9 mouse cellular contexts compared by ENCODE assay signal in genomic region chr13:59656975-59657388, GRCm38 (mm10). TPM values are rescaled to one million over a fixed set of nuclear protein-coding genes. Genes with fewer than 3 reads are reported as not detected.
DNase-seq lines count a peak whose midpoint lies in the region; ATAC-seq lines count a peak whose summit lies in the region.
"Had no signal": no experiment of that assay in that cellular context is flagged by ENCODE, and none has a peak within 500 bp of the region (broad histone marks: within the 10 kb centered on the region; RNA-seq: fewer than 3 reads in every experiment).

No protein-coding gene starts in this region.

- H3K4me3 ChIP-seq in heart, embryonic 10.5 days = no peak overlapping the region
- no peak overlapping the region for H3K4me3 ChIP-seq in hindbrain, embryonic 16.5 days (ENCODE audit: low read length)

- WGBS in heart, embryonic 10.5 days = 70% methylated on average over 4 of the region's 4 CpGs
- WGBS in hindbrain, embryonic 16.5 days = 10% methylated on average over 4 of the region's 4 CpGs

- peak; percentile 39 for DNase-seq in heart, adult 8-10 months (ENCODE audit: low spot score)
- no peak for DNase-seq in heart, embryonic 10.5 days (ENCODE audit: low spot score)
- DNase-seq in brain, adult 2 months (ENCODE audit: low read depth, low spot score) = peak; percentile 59
- DNase-seq in lung, postnatal 36 days = peak; percentile 50
- no peak for DNase-seq in urinary bladder, adult 18-20 months (ENCODE audit: low spot score in 2 of 2)
- no peak for DNase-seq in gastrocnemius, postnatal 4 days (ENCODE audit: low spot score in 2 of 2)
- no peak for DNase-seq in right cerebral cortex, adult 2 months (ENCODE audit: low spot score in 2 of 2)

- ATAC-seq in hindbrain, embryonic 16.5 days = peak; percentile 31; the same call in 1 of the 2 replicates

- peaks cover 34% of the 10 kb centered on the region for H3K4me1 ChIP-seq in heart, embryonic 10.5 days
- H3K4me1 ChIP-seq in hindbrain, embryonic 16.5 days (ENCODE audit: control insufficient read depth, insufficient read depth, low read depth, low read length) = peaks cover 14% of the 10 kb centered on the region

- H3K9me3 ChIP-seq in heart, embryonic 10.5 days = no peaks in the 10 kb centered on the region
- H3K9me3 ChIP-seq in hindbrain, embryonic 16.5 days (ENCODE audit: control insufficient read depth, low read length) = no peaks in the 10 kb centered on the region
- H3K9me3 ChIP-seq: G1E had no signal

- H3K27me3 ChIP-seq in heart, embryonic 10.5 days (ENCODE audit: insufficient read depth, poor library complexity, severe bottlenecking) = no peaks in the 10 kb centered on the region
- H3K27me3 ChIP-seq in hindbrain, embryonic 16.5 days (replicated peaks; ENCODE audit: control insufficient read depth, insufficient read depth, low read length) = no peaks in the 10 kb centered on the region

- H3K27ac ChIP-seq in heart, embryonic 10.5 days = no peak overlapping the region
- H3K27ac ChIP-seq in hindbrain, embryonic 16.5 days (ENCODE audit: low read depth, low read length) = peak overlapping the region; percentile 20; the same call in 1 of the 2 replicates

- no peak overlapping the region for H3K9ac ChIP-seq in hindbrain, embryonic 16.5 days (ENCODE audit: low read depth, low read length)

- H3K36me3 ChIP-seq in heart, embryonic 10.5 days = peaks cover 43% of the 10 kb centered on the region
- H3K36me3 ChIP-seq in hindbrain, embryonic 16.5 days (ENCODE audit: control insufficient read depth, insufficient read depth, low read length) = no peaks in the 10 kb centered on the region

- H3K4me2 ChIP-seq in hindbrain, embryonic 16.5 days (ENCODE audit: low read length) = no peak overlapping the region

RNA-seq across cellular contexts. Expression of gene Golm1, which starts 18.6 kb away (rescaled TPM):
- total RNA-seq in heart, adult 8-10 months (2022) = 10 to 100 TPM; 12.3 to 17.9 (median 14.4) TPM
- 72.4 and 74.5 TPM in 2 replicates for polyA plus RNA-seq in heart, embryonic 10.5 days (2016; fragmentation: Nextera tagmentation; extraction: Ambion mirVana)
- 21.0 and 26.0 TPM in 2 replicates for polyA plus RNA-seq in hindbrain, embryonic 16.5 days (2015; fragmentation: Nextera tagmentation; extraction: Ambion mirVana)
- total RNA-seq in gastrocnemius, postnatal 4 days (2021) = 10 to 100 TPM; 22.9 to 23.7 TPM

RNA-seq across cellular contexts. Expression of gene 4921517D22Rik, which starts 36.9 kb away (rescaled TPM):
- total RNA-seq in heart, adult 8-10 months (2022) = not detected
- polyA plus RNA-seq in heart, embryonic 10.5 days (2016; fragmentation: Nextera tagmentation; extraction: Ambion mirVana) = not detected in 2 replicates
- not detected in 2 replicates for polyA plus RNA-seq in hindbrain, embryonic 16.5 days (2015; fragmentation: Nextera tagmentation; extraction: Ambion mirVana)
- total RNA-seq in gastrocnemius, postnatal 4 days (2021) = not detected
- polyA plus RNA-seq: G1E had no signal

RNA-seq across cellular contexts. Expression of gene Spata31d1a, which starts 53.1 kb away (rescaled TPM):
- total RNA-seq in heart, adult 8-10 months (2022) = not detected
- polyA plus RNA-seq in heart, embryonic 10.5 days (2016; fragmentation: Nextera tagmentation; extraction: Ambion mirVana) = 0.02 and 0.05 TPM in 2 replicates
- polyA plus RNA-seq in hindbrain, embryonic 16.5 days (2015; fragmentation: Nextera tagmentation; extraction: Ambion mirVana) = 0.12 TPM in 1 of 2 replicates, not detected in the other
- total RNA-seq in gastrocnemius, postnatal 4 days (2021) = under 1 TPM; 0.05 to 0.07 TPM
- polyA plus RNA-seq: G1E had no signal

RNA-seq across cellular contexts. Expression of gene Spata31d1b, which starts 55.1 kb away (rescaled TPM):
- not detected for total RNA-seq in heart, adult 8-10 months (2022)
- polyA plus RNA-seq in heart, embryonic 10.5 days (2016; fragmentation: Nextera tagmentation; extraction: Ambion mirVana) = not detected in 2 replicates
- polyA plus RNA-seq in hindbrain, embryonic 16.5 days (2015; fragmentation: Nextera tagmentation; extraction: Ambion mirVana) = 0.04 TPM in 1 of 2 replicates, not detected in the other
- under 1 TPM; 0.05 to 0.08 TPM for total RNA-seq in gastrocnemius, postnatal 4 days (2021)
- polyA plus RNA-seq: G1E had no signal

Comparison
In these comparisons a context has a peak if more than half of its experiments do, and no peak if none do; other contexts are left out.
1. DNase-seq: peak in heart, adult 8-10 months (single experiment), brain, adult 2 months (single experiment) and lung, postnatal 36 days (single experiment); none in heart, embryonic 10.5 days (single experiment), urinary bladder, adult 18-20 months (0 of 2), gastrocnemius, postnatal 4 days (0 of 2) and right cerebral cortex, adult 2 months (0 of 2).